Mouse (Mus musculus) hindbrain, embryonic 10.5 days (tissue): ENCODE measurements around the gene Elavl2. TPM values are rescaled to one million over a fixed set of nuclear protein-coding genes. Genes with fewer than 3 reads are reported as not detected.
A peak's percentile ranks its signal among the peaks of the same experiment; 100 is the strongest.

Experiments
- DNase-seq: peaks from one replicate; pipeline ENCODE4 v3.0.0-alpha.2; 2017; ENCODE audit warnings: low spot score
- H3K27ac ChIP-seq: fragments of 300-500 bp; sonication (generic); 2 replicates; pipeline ENCODE4 v1.5.1; 2016; ENCODE audit warnings: mild to moderate bottlenecking, moderate library complexity
- H3K27me3 ChIP-seq: fragments of 300-500 bp; sonication (generic); 2 replicates; pipeline ENCODE4 v1.6.1; 2016; ENCODE audit warnings: mild to moderate bottlenecking; ENCODE audit not compliant: poor library complexity, insufficient read depth, severe bottlenecking
- H3K36me3 ChIP-seq: fragments of 300-500 bp; sonication (generic); 2 replicates; pipeline ENCODE4 v1.6.1; 2016; ENCODE audit warnings: mild to moderate bottlenecking, moderate library complexity
- H3K4me1 ChIP-seq: fragments of 300-500 bp; sonication (generic); replicated peaks from 2 replicates; pipeline ENCODE4 v1.6.1; 2016; ENCODE audit warnings: mild to moderate bottlenecking
- H3K4me3 ChIP-seq: fragments of 300-500 bp; sonication (generic); 2 replicates; pipeline ENCODE4 v1.5.1; 2016; ENCODE audit warnings: mild to moderate bottlenecking, moderate library complexity
- H3K9me3 ChIP-seq: fragments of 300-500 bp; sonication (generic); 2 replicates; pipeline ENCODE4 v1.6.1; 2016; ENCODE audit warnings: mild to moderate bottlenecking, moderate library complexity
- WGBS: fragments of 180-500 bp; shearing (Covaris S2); methylation state at CpG from one replicate; pipeline ENCODE4 v1.1.7; 2016; 5-methylcytosine and 5-hydroxymethylcytosine counted together
- polyA plus RNA-seq: library from polyadenylated mRNA; unstranded; fragments of >200 nt; fragmentation: Nextera tagmentation; extraction: Ambion mirVana; gene quantifications from 2 replicates; pipeline ENCODE4 v1.2.1, GENCODE M21; 2016

Gene Elavl2
- polyA plus RNA-seq, 1 experiment from 2014 or later: 57.4 TPM

DNA sequence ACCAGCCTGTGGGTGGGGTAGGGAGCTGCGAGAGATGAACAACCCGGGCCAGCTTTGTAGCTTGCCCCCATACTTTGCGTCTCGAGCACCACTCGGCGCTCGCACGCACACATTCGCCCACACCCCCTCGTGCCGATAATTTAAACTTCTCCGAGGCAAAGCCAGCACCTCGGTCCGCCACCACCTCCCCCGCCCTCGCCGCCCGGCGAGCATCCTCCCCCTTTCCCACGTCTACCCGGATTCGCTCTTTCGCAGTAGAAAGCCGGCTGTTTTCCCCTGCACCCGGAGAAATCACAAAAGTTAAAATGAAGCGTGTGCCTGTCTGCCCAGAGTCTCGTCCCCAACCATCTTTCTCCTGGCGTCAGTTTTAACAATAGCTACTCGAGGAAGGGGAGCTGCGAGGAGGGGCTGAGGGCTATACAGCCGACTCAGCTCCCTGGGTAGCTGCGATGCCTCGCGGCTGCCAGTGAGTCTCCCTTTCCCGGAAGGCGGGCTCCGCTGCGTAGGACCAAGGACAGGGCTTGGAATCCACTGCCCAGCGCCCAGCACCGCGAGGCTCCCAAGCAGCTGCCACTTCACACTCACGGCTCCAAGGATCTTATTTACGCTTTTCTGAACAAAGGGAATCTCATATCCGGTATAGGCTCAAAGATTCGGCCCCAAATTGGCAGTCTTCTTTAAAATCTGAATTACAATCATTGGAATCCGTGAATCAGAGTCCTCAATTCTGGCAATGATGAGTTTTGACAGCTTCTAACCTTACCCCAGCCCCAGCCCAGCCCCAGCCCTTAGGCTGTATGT is 25.8 kb downstream of the Elavl2 start:
- Histone ChIP-seq H3K27me3 (peaks cover 51% of the 10 kb centered on the region), H3K27ac (peak overlapping the region; percentile 88), H3K9me3 (no peaks in the 10 kb centered on the region), H3K4me1 (peaks cover 46% of the 10 kb centered on the region), H3K4me3 (peak overlapping the region; percentile 82), H3K36me3 (no peaks in the 10 kb centered on the region)
- WGBS: under 1% methylated on average over 46 of the region's 46 CpGs
- peak; percentile 72 for DNase-seq

DNA sequence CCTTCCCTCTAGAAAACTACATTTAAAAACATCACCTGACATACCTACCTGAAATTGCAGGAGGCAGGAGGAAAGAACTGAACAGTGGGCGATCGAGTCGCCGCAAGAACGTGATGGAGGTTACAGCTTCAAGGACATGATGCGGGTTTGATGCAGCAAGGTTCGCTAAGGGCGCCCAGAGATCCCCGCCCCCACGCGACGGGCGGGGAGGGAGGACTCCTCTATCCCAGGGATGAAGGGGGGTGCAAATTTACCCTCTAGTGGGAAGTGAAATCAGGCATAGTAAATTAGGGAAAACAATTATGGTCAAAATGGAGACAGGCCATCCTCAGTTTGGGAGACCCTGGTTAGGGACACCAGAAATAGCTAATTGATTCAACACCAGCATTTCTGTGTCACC is 27.7 kb downstream of the Elavl2 start:
- peaks cover 51% of the 10 kb centered on the region for H3K4me1 ChIP-seq
- H3K27ac ChIP-seq: no peak overlapping the region
- H3K27me3 ChIP-seq: peaks cover 51% of the 10 kb centered on the region
- H3K4me3 ChIP-seq: peak overlapping the region; percentile 82
- WGBS: 4% methylated on average over 13 of the region's 13 CpGs
- DNase-seq: peak; percentile 6
- H3K36me3 ChIP-seq: no peaks in the 10 kb centered on the region
- no peaks in the 10 kb centered on the region for H3K9me3 ChIP-seq

DNA sequence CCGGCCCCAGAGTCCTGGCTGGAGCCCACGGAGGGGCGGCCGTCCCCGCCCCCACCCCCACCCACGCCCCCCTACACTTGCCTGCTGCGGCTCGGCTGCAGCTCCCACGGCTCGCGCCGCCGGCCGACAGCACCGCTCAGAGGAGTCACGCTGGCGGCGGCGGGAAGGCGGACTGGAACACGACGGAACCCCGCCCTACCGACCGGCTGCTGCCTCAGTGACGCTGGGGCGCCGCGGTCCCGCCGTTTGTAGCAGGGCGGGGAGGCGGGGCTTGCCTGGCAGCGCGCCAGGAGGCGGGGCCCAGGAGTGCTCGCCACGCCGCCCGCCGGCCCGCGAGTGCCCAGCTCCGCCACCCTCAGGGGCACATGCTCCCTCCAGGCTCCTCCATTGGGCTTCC is 28.8 kb downstream of the Elavl2 start:
- Histone ChIP-seq H3K27ac (peak overlapping the region; percentile 89), H3K36me3 (no peaks in the 10 kb centered on the region), H3K4me3 (peak overlapping the region; percentile 82), H3K4me1 (peaks cover 51% of the 10 kb centered on the region), H3K27me3 (peaks cover 51% of the 10 kb centered on the region), H3K9me3 (no peaks in the 10 kb centered on the region)
- peak; percentile 79 for DNase-seq
- under 1% methylated on average over 42 of the region's 44 CpGs for WGBS

DNA sequence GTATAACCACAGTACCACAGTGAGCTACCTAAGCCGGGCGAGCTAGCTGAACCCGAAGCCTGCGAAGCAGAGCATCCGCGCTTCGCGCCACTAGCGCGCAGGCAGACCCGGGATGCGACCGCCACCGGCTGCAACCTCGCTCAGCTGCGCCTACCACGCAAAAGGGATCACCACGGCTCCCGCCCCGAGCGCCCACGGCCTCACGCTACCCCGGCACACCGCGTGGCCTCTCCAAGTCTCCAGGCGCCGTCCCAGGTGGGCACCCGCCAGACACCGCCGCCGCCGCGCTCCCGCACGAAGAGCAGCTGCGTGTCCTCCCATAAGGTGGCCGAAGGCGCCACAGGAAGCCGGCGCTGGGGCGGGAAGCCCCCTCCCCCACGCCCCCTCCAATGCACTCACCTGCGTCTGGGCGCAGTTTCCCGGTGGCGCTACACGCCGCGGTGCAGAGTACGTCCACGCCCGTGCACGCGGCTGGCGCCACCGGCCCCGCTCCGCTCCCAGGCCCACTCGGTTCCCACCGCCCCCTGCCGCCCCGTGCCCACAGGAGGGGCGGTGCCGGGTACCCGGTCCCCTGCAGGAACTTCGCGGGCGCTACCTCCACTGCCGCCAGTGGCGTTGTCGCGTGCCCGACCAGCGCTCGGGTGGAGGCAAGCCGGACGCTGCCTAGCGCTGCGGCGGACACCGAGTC is 29.3 kb downstream of the Elavl2 start:
- no peaks in the 10 kb centered on the region for H3K36me3 ChIP-seq
- H3K27me3 ChIP-seq: peaks cover 51% of the 10 kb centered on the region
- peaks cover 51% of the 10 kb centered on the region for H3K4me1 ChIP-seq
- H3K9me3 ChIP-seq: no peaks in the 10 kb centered on the region
- peak overlapping the region; percentile 82 for H3K4me3 ChIP-seq
- peak overlapping the region; percentile 89 for H3K27ac ChIP-seq
- DNase-seq: peak; percentile 44
- under 1% methylated on average over 82 of the region's 82 CpGs for WGBS

DNA sequence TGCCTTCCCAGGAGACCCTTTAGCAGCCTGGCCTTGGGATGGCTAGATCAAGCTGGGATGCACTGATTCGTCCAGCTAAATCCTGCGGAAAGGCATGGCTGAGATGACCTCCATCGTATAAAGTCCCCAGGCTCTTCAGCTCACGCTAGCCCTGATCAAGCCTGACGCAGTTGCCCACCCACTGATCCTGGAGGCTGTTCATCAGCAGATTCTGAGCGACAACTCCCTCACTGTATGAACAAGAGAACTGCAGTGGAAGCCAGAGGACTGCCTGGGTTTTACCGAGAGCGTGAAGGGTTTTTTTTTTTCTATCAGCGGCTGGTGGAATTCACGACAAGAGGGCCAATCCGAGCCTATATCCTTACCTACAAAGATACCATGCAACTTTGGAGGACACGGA is 35.3 kb downstream of the Elavl2 start:
- H3K9me3 ChIP-seq: no peaks in the 10 kb centered on the region
- no peak overlapping the region for H3K27ac ChIP-seq
- 0 out of 2 replicates have a peak, but pooled peaks cover 6% of the 10 kb centered on the region for H3K27me3 ChIP-seq
- no peak overlapping the region for H3K4me3 ChIP-seq
- H3K4me1 ChIP-seq: peaks cover 18% of the 10 kb centered on the region
- peaks cover 13% of the 10 kb centered on the region for H3K36me3 ChIP-seq
- no peak for DNase-seq
- 82% methylated on average over 12 of the region's 12 CpGs for WGBS

DNA sequence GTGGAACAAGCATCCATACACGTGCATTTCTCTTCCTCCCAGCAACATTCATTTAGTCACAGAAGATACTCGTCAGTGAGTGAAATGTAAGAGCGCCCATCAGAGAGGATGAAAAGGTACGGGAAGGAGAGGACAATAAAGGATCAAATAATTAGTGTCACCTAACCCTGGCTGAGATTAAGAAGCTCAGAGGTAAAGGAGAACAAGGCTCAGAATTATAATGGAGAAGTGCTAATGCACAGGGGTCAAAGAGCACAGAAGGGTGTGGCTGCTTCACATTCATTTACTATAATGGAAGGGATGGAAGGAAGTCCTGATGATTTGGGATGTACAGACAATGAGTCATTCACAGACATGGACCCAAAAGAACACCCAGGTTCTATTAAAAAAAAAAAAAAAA is 36.6 kb downstream of the Elavl2 start:
- 73% methylated on average over 4 of the region's 4 CpGs for WGBS
- H3K36me3 ChIP-seq: peaks cover 13% of the 10 kb centered on the region
- 0 out of 2 replicates have a peak, but pooled peaks cover 4% of the 10 kb centered on the region for H3K4me1 ChIP-seq
- no peak overlapping the region for H3K27ac ChIP-seq
- DNase-seq: no peak
- H3K4me3 ChIP-seq: no peak overlapping the region
- H3K27me3 ChIP-seq: no peaks in the 10 kb centered on the region
- no peaks in the 10 kb centered on the region for H3K9me3 ChIP-seq

DNA sequence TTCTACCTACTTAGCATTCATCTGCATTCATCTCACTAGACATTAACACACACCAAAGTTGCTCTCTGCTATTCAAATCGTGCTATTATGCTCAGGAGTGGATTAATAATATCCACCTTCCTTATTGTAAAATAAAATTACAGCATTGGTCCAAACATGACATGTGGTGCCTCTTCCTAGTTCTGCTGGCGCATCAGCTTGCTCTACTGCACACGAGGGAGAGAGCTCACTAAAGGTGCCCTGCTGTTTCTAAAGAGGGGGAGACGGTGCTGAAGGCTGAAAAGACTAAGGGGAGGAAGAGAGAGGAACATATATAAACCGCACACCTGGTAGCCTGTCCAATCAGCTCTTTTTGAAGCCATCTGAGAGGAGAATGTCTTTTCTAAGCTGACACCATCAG is 38.1 kb downstream of the Elavl2 start:
- WGBS: 53% methylated on average over 5 of the region's 5 CpGs
- Histone ChIP-seq H3K36me3 (peaks cover 13% of the 10 kb centered on the region), H3K4me1 (peaks cover 15% of the 10 kb centered on the region), H3K4me3 (no peak overlapping the region), H3K27me3 (no peaks in the 10 kb centered on the region), H3K9me3 (no peaks in the 10 kb centered on the region), H3K27ac (no peak overlapping the region)
- DNase-seq: no peak

DNA sequence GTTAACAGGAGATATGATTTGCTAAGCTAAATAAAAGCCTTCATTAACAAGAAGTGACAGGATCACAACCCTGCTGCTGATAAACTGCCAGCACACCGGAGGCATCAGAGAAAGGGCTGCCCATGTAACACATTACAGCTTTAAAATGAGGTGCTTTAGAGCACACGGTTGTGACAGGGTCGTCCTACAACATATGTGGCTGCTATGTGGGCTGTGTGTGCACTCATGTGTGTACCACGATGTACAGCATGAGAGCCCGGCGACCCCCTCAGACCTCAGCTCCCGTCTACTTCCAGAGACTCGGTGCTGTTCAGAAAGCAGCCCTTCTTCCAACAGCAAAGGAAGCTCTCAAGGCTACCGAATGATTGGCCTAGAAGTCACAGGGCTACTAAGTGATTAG is 47.4 kb downstream of the Elavl2 start:
- H3K27me3 ChIP-seq: no peaks in the 10 kb centered on the region
- no peak overlapping the region for H3K27ac ChIP-seq
- H3K36me3 ChIP-seq: peaks cover 5% of the 10 kb centered on the region
- DNase-seq: no peak
- H3K4me1 ChIP-seq: peaks cover 7% of the 10 kb centered on the region
- H3K9me3 ChIP-seq: no peaks in the 10 kb centered on the region
- H3K4me3 ChIP-seq: no peak overlapping the region
- WGBS: 81% methylated on average over 9 of the region's 9 CpGs

- Histone ChIP-seq H3K9me3 (no peaks in the 10 kb centered on the region), H3K4me3 (no peak overlapping the region), H3K4me1 (no peaks in the 10 kb centered on the region), H3K27ac (no peak overlapping the region), H3K36me3 (peaks cover 5% of the 10 kb centered on the region), H3K27me3 (no peaks in the 10 kb centered on the region)
- WGBS: 93% methylated on average over 5 of the region's 5 CpGs
- DNase-seq: no peak
Observed at GRCm38 (mm10) chr4:91349579-91349978, 51.0 kb downstream of the Elavl2 start.

DNA sequence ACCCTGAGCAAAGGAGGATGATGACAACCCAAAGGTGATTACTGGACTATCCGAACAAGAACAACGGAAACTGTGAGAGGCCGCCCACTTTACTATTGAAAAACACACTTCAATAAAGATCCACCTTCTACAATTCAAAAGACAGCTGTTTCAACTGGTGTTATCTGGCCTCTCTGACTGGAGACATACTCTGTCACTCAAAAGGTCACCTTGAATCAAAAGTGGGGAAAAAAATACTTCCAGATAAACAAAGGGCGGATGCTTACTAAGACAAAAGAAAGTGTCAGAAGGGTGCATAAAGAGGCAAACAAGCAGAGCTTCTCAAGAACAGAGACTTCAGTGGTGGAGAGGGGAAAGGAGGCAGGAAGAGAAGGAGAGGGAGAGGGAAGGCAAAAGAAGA is 66.4 kb downstream of the Elavl2 start:
- no peaks in the 10 kb centered on the region for H3K27me3 ChIP-seq

GRCm38 (mm10) chr4:91310801-91311200 is 89.8 kb downstream of the Elavl2 start:
- no peaks in the 10 kb centered on the region for H3K27me3 ChIP-seq
- WGBS: 96% methylated on average over 1 of the region's 1 CpGs
- H3K36me3 ChIP-seq: peaks cover 27% of the 10 kb centered on the region
- no peak overlapping the region for H3K27ac ChIP-seq
- no peak for DNase-seq
- no peaks in the 10 kb centered on the region for H3K9me3 ChIP-seq
- H3K4me1 ChIP-seq: no peaks in the 10 kb centered on the region
- H3K4me3 ChIP-seq: no peak overlapping the region

More for the DNA sequence above, 66.4 kb downstream of the Elavl2 start:
- Histone ChIP-seq H3K4me1 (no peaks in the 10 kb centered on the region), H3K4me3 (no peak overlapping the region), H3K36me3 (no peaks in the 10 kb centered on the region), H3K27ac (no peak overlapping the region), H3K9me3 (no peaks in the 10 kb centered on the region)
- DNase-seq: no peak
- 84% methylated on average over 4 of the region's 4 CpGs for WGBS

- no peak for DNase-seq
- Histone ChIP-seq H3K27me3 (no peaks in the 10 kb centered on the region), H3K27ac (no peak overlapping the region), H3K9me3 (no peaks in the 10 kb centered on the region), H3K4me3 (no peak overlapping the region), H3K36me3 (peaks cover 18% of the 10 kb centered on the region; the same call in 1 of the 2 replicates), H3K4me1 (no peaks in the 10 kb centered on the region)
Observed at GRCm38 (mm10) chr4:91297706-91298105, 102.9 kb downstream of the Elavl2 start.

DNA sequence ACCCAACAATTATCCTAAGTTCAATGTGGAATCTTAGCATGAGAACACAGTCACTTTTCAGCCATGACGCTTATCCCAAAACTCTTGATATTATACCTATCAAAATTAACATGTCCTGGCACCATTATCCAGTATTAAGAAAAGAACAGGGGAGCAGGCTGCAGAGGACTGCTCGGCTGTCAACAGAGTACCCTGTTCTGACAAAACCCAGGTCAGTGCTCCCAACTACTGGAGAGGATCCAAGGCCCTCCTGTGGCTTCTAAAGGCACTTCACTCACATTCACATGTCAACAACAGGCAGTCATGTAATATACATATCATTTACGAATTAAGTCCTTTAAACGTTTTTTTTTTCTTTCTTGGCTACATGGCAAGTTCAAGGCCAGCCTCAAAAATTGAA is 105.3 kb downstream of the Elavl2 start:
- H3K27me3 ChIP-seq: no peaks in the 10 kb centered on the region
- no peak overlapping the region for H3K27ac ChIP-seq
- no peak for DNase-seq
- H3K4me1 ChIP-seq: no peaks in the 10 kb centered on the region
- H3K36me3 ChIP-seq: peaks cover 18% of the 10 kb centered on the region; the same call in 1 of the 2 replicates
- H3K9me3 ChIP-seq: no peaks in the 10 kb centered on the region
- 86% methylated on average over 4 of the region's 4 CpGs for WGBS
- no peak overlapping the region for H3K4me3 ChIP-seq
